Mouse (Mus musculus) heart, postnatal 4 days (tissue): ENCODE results near the gene Carmil1. TPM values are rescaled to one million over a fixed set of nuclear protein-coding genes. Genes with fewer than 3 reads are reported as not detected.

Source experiments
- DNase-seq: peaks from one replicate; pipeline ENCODE4 v3.0.0; 2021
- total RNA-seq, 2 experiments: library from RNA; stranded (reverse); gene quantifications; 2 replicates each; pipeline ENCODE4 v1.2.3; 2021

Gene Carmil1
- total RNA-seq, 2 experiments from 2014 or later, result 4.6 to 5.1 TPM

GRCm38 (mm10) chr13:24260751-24261591 lies 19.6 kb downstream of the Carmil1 start:
- DNase-seq, result no peak

- no peak for DNase-seq
These were observed 22.8 kb downstream of the Carmil1 start for GRCm38 (mm10) chr13:24257809-24258208.

- DNase-seq, result peak; percentile 80
These were observed 26.6 kb downstream of the Carmil1 start for GRCm38 (mm10) chr13:24253989-24254388.

- DNase-seq, result no peak
These were observed 27.0 kb downstream of the Carmil1 start for GRCm38 (mm10) chr13:24253551-24253950.

GRCm38 (mm10) chr13:24251236-24251635 lies 29.4 kb downstream of the Carmil1 start:
- no peak for DNase-seq

GRCm38 (mm10) chr13:24247928-24248327 lies 32.7 kb downstream of the Carmil1 start:
- no peak for DNase-seq

GRCm38 (mm10) chr13:24247441-24247840 lies 33.2 kb downstream of the Carmil1 start:
- no peak for DNase-seq

- no peak for DNase-seq
These were observed 34.3 kb downstream of the Carmil1 start for GRCm38 (mm10) chr13:24246266-24246665.

GRCm38 (mm10) chr13:24244613-24245012 lies 36.0 kb downstream of the Carmil1 start:
- peak; percentile 45 for DNase-seq

GRCm38 (mm10) chr13:24243964-24244363 lies 36.6 kb downstream of the Carmil1 start:
- DNase-seq, result no peak

GRCm38 (mm10) chr13:24242429-24243106 lies 38.0 kb downstream of the Carmil1 start:
- DNase-seq, result no peak

GRCm38 (mm10) chr13:24241201-24241600 lies 39.4 kb downstream of the Carmil1 start:
- DNase-seq, result no peak

GRCm38 (mm10) chr13:24240430-24240829 lies 40.2 kb downstream of the Carmil1 start:
- no peak for DNase-seq

- no peak for DNase-seq
These were observed 42.0 kb downstream of the Carmil1 start for GRCm38 (mm10) chr13:24238456-24239120.

GRCm38 (mm10) chr13:24236736-24237135 lies 43.9 kb downstream of the Carmil1 start:
- DNase-seq, result no peak

GRCm38 (mm10) chr13:24232750-24233149 lies 47.8 kb downstream of the Carmil1 start:
- no peak for DNase-seq

- no peak for DNase-seq
These were observed 48.7 kb downstream of the Carmil1 start for GRCm38 (mm10) chr13:24231746-24232483.

GRCm38 (mm10) chr13:24231146-24231545 lies 49.4 kb downstream of the Carmil1 start:
- no peak for DNase-seq

- no peak for DNase-seq
These were observed 50.0 kb downstream of the Carmil1 start for GRCm38 (mm10) chr13:24230541-24231095.

- DNase-seq, result no peak
These were observed 57.0 kb downstream of the Carmil1 start for GRCm38 (mm10) chr13:24223425-24224201.

GRCm38 (mm10) chr13:24220441-24220970 lies 60.1 kb downstream of the Carmil1 start:
- DNase-seq, result no peak
